Mouse (Mus musculus): ENCODE results near the gene Pde10a. TPM values are rescaled to one million over a fixed set of nuclear protein-coding genes. Genes with fewer than 3 reads are reported as not detected.

Pde10a gene
- polyA plus RNA-seq, 1 experiment from 2014 or later, result 0.88 TPM

DNA sequence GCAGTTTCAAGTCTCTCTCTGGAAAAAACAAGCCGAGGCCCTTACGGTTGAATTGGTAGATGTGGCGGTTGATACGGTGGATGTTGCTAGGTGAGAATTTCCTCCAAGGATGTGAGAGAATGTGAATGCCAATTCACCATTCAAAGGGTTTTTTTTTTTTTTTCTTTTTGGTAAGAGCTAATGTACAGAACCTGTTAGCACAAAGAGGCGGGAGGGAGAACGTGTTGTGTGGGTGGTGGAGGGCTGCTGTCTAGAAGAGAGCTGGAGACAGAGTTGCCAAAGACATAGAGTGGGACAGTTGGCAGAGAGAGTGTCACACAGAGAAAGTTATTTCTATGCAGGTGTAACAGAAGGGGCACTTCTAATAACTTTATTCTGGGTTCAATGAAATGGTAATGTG lies 260.7 kb downstream of the Pde10a start:
- WGBS, result 83% methylated on average over 6 of the region's 6 CpGs
- no peak for ATAC-seq (ENCODE audit: low read depth)
- no peaks in the 10 kb centered on the region for H3K9me3 ChIP-seq (ENCODE audit: control insufficient read depth, low read length)
- H3K4me3 ChIP-seq (ENCODE audit: low read length), result no peak overlapping the region
- H3K27me3 ChIP-seq (ENCODE audit: control insufficient read depth, insufficient read depth, low read depth, low read length), result no peaks in the 10 kb centered on the region
- H3K27ac ChIP-seq (ENCODE audit: low read length), result no peak overlapping the region
- no peak overlapping the region for H3K9ac ChIP-seq (ENCODE audit: low read length)
- no peaks in the 10 kb centered on the region for H3K36me3 ChIP-seq (ENCODE audit: control insufficient read depth, insufficient read depth, low read length)
- H3K4me1 ChIP-seq (replicated peaks; ENCODE audit: control insufficient read depth, insufficient read depth, low read length), result peaks cover 3% of the 10 kb centered on the region; the same call in 1 of the 2 replicates
- no peak overlapping the region for H3K4me2 ChIP-seq (ENCODE audit: low read depth, low read length)

DNA sequence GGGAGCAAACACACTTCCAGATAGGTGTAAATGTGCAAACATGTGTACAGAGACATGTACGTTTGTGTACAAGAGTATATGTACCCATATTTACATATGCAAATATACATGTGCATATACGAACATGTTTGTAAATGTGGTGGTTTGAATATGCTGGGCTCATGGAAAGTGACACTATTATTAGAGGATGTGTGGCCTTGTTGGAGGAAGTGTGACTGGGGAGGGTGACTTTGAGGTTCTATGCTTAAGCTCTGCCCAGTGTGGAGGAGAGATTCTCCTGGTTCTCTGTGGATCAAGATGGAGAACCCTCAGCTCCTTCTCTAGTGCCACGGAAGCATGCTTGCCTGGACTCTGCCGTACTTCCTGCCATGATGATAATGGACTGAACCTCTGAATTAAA lies 261.3 kb downstream of the Pde10a start:
- Histone ChIP-seq H3K4me1 (replicated peaks; ENCODE audit: control insufficient read depth, insufficient read depth, low read length) (peaks cover 3% of the 10 kb centered on the region; the same call in 1 of the 2 replicates), H3K36me3 (ENCODE audit: control insufficient read depth, insufficient read depth, low read length) (no peaks in the 10 kb centered on the region), H3K4me2 (ENCODE audit: low read depth, low read length) (no peak overlapping the region), H3K27me3 (ENCODE audit: control insufficient read depth, insufficient read depth, low read depth, low read length) (no peaks in the 10 kb centered on the region), H3K27ac (ENCODE audit: low read length) (no peak overlapping the region), H3K9ac (ENCODE audit: low read length) (no peak overlapping the region), H3K9me3 (ENCODE audit: control insufficient read depth, low read length) (no peaks in the 10 kb centered on the region), H3K4me3 (ENCODE audit: low read length) (no peak overlapping the region)
- ATAC-seq (ENCODE audit: low read depth), result no peak
- 81% methylated on average over 4 of the region's 4 CpGs for WGBS

DNA sequence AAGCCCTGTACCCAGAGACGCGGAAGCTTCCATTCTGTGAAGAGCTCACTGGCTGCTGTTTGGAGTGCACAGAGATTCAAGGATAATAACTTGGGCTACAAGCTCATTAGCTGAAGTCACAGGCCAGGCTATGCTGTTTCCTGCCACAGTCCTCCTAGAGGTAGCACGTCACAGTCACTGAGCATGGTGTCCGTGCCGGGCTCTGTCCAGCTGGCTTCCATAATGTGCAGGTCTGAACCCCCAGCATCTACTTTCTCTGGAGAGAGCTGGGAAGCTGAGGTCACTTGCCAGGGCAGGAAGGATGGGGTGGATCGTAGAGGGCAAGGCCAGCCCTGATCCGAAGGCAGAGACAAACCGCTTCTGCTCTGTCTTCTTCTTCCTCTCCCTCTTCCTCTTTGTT lies 262.6 kb downstream of the Pde10a start:
- H3K4me3 ChIP-seq (ENCODE audit: low read length), result no peak overlapping the region
- H3K36me3 ChIP-seq (ENCODE audit: control insufficient read depth, insufficient read depth, low read length), result no peaks in the 10 kb centered on the region
- no peak overlapping the region for H3K27ac ChIP-seq (ENCODE audit: low read length)
- no peaks in the 10 kb centered on the region for H3K9me3 ChIP-seq (ENCODE audit: control insufficient read depth, low read length)
- peaks cover 3% of the 10 kb centered on the region; the same call in 1 of the 2 replicates for H3K4me1 ChIP-seq (replicated peaks; ENCODE audit: control insufficient read depth, insufficient read depth, low read length)
- no peak overlapping the region for H3K9ac ChIP-seq (ENCODE audit: low read length)
- no peaks in the 10 kb centered on the region; the same call in 1 of the 2 replicates for H3K27me3 ChIP-seq (ENCODE audit: control insufficient read depth, insufficient read depth, low read depth, low read length)
- no peak overlapping the region for H3K4me2 ChIP-seq (ENCODE audit: low read depth, low read length)
- peak; percentile 47; the same call in 1 of the 2 replicates for ATAC-seq (ENCODE audit: low read depth)
- 43% methylated on average over 8 of the region's 8 CpGs for WGBS

DNA sequence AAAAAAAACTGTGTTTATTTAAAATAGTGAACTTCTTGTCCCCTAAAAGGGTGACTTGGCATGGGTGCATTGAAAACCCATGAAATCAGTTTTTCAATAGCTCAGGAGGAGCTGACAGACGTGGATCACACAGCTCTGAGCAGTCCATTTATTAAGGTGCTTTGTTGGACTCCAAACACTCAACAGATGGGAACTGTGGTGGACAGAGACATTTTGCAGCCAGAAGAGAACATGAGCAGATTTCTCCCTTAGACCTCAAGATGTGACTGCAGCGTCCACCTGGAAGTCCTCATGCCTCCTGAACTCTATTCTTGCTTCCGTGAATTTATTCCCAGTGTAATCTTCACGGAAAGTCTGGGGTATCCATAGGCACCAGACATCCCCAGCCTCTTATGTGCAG lies 266.4 kb downstream of the Pde10a start:
- Histone ChIP-seq H3K27ac (ENCODE audit: low read length) (no peak overlapping the region), H3K27me3 (ENCODE audit: control insufficient read depth, insufficient read depth, low read depth, low read length) (no peaks in the 10 kb centered on the region; the same call in 1 of the 2 replicates), H3K4me2 (ENCODE audit: low read depth, low read length) (no peak overlapping the region), H3K36me3 (ENCODE audit: control insufficient read depth, insufficient read depth, low read length) (no peaks in the 10 kb centered on the region), H3K9me3 (ENCODE audit: control insufficient read depth, low read length) (no peaks in the 10 kb centered on the region), H3K4me1 (replicated peaks; ENCODE audit: control insufficient read depth, insufficient read depth, low read length) (peaks cover 3% of the 10 kb centered on the region; the same call in 1 of the 2 replicates), H3K4me3 (ENCODE audit: low read length) (no peak overlapping the region), H3K9ac (ENCODE audit: low read length) (no peak overlapping the region)
- 58% methylated on average over 4 of the region's 4 CpGs for whole genome bisulfite sequencing
- no peak for ATAC-seq (ENCODE audit: low read depth)

DNA sequence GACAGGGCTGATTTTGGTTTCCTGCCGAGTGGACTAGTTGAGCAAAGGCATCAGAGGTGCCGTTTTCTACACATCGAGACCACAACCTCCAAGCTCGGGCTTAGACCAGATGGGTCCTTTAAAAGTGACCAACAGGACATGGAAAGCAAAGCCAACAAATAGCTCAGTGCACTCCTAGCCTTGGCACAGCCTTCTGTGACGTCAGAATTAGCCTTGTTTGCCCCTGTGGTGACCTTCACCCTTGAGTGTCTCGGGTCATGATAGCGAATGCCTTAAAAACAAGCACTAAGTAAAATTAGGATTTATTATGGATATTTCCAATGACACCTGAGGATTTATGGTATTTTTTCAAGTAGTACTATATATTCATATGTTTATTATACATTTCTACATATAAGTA lies 267.4 kb downstream of the Pde10a start:
- H3K9me3 ChIP-seq (ENCODE audit: control insufficient read depth, low read length), result no peaks in the 10 kb centered on the region
- peaks cover 2% of the 10 kb centered on the region for H3K27me3 ChIP-seq (ENCODE audit: control insufficient read depth, insufficient read depth, low read depth, low read length)
- H3K36me3 ChIP-seq (ENCODE audit: control insufficient read depth, insufficient read depth, low read length), result no peaks in the 10 kb centered on the region
- no peak overlapping the region for H3K9ac ChIP-seq (ENCODE audit: low read length)
- H3K27ac ChIP-seq (ENCODE audit: low read length), result no peak overlapping the region
- H3K4me1 ChIP-seq (replicated peaks; ENCODE audit: control insufficient read depth, insufficient read depth, low read length), result peaks cover 3% of the 10 kb centered on the region; the same call in 1 of the 2 replicates
- WGBS, result 66% methylated on average over 7 of the region's 7 CpGs
- no peak for ATAC-seq (ENCODE audit: low read depth)
- H3K4me2 ChIP-seq (ENCODE audit: low read depth, low read length), result no peak overlapping the region
- H3K4me3 ChIP-seq (ENCODE audit: low read length), result no peak overlapping the region

DNA sequence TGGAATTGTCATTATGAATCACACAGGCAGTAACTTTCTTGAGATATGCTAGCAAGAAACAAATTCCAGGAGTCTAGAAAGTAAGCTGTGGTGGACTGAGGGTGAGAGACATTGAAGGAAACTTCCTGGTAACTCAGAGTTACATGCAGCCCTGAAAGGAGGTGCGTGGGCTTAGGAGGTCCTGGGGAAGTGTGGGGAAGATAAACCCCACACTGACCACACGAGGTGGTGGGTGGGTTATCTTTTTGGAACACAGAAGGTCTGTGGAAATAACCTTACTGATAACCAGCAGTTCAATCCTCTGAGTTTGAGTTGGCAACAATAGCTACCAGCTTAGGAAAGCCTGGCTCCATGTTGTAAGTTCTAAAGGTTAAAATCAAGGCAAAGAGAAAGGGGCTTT lies 272.5 kb downstream of the Pde10a start:
- no peak overlapping the region for H3K4me3 ChIP-seq (ENCODE audit: low read length)
- no peak overlapping the region for H3K4me2 ChIP-seq (ENCODE audit: low read depth, low read length)
- peaks cover 40% of the 10 kb centered on the region for H3K27me3 ChIP-seq (ENCODE audit: control insufficient read depth, insufficient read depth, low read depth, low read length)
- no peaks in the 10 kb centered on the region for H3K36me3 ChIP-seq (ENCODE audit: control insufficient read depth, insufficient read depth, low read length)
- H3K4me1 ChIP-seq (replicated peaks; ENCODE audit: control insufficient read depth, insufficient read depth, low read length), result peaks cover 13% of the 10 kb centered on the region
- no peak for ATAC-seq (ENCODE audit: low read depth)
- H3K9ac ChIP-seq (ENCODE audit: low read length), result no peak overlapping the region
- H3K9me3 ChIP-seq (ENCODE audit: control insufficient read depth, low read length), result no peaks in the 10 kb centered on the region
- no peak overlapping the region for H3K27ac ChIP-seq (ENCODE audit: low read length)
- WGBS, result 18% methylated on average over 2 of the region's 2 CpGs

DNA sequence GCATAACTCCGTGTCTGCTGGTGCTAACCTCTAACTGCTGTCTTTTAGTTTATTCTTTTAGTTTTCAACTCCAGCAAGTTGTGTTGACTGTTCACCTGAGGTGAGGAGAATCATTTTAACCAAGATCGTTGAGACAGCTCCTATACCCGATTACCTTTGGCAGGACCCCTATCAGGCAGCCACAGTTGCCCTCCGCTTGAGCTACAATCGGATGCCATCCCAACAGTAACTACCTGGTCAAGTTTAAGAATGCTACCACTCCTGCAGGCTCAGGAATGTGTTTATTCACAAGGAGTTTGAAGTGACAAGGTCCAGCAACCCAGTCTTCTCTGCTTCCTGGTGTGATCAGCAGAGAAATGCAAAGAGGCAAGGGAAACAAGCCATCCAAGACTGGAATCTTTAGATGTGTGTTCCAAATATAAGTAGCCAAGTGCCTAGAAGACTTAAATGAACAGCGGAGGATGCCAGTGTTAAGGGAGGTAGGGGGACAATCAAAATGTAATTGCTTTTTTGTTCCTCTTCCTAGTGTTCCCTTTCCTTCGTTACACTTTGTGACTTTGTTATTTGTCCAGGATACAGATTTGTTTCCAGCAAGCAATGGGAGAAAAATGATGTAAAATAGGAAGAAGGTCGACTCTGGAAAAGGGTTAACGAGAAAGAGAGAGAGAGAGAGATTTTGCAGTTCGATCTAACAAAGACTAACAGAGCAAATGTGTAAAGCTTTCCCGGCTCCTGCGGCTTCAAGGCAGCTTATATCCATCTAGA lies 273.5 kb downstream of the Pde10a start:
- H3K9me3 ChIP-seq (ENCODE audit: control insufficient read depth, low read length), result no peaks in the 10 kb centered on the region
- no peak overlapping the region for H3K9ac ChIP-seq (ENCODE audit: low read length)
- H3K4me1 ChIP-seq (replicated peaks; ENCODE audit: control insufficient read depth, insufficient read depth, low read length), result peaks cover 19% of the 10 kb centered on the region
- no peak overlapping the region for H3K4me3 ChIP-seq (ENCODE audit: low read length)
- peaks cover 51% of the 10 kb centered on the region for H3K27me3 ChIP-seq (ENCODE audit: control insufficient read depth, insufficient read depth, low read depth, low read length)
- no peak overlapping the region for H3K27ac ChIP-seq (ENCODE audit: low read length)
- H3K4me2 ChIP-seq (ENCODE audit: low read depth, low read length), result no peak overlapping the region
- no peak for ATAC-seq (ENCODE audit: low read depth)
- no peaks in the 10 kb centered on the region for H3K36me3 ChIP-seq (ENCODE audit: control insufficient read depth, insufficient read depth, low read length)
- WGBS, result 5% methylated on average over 12 of the region's 12 CpGs

DNA sequence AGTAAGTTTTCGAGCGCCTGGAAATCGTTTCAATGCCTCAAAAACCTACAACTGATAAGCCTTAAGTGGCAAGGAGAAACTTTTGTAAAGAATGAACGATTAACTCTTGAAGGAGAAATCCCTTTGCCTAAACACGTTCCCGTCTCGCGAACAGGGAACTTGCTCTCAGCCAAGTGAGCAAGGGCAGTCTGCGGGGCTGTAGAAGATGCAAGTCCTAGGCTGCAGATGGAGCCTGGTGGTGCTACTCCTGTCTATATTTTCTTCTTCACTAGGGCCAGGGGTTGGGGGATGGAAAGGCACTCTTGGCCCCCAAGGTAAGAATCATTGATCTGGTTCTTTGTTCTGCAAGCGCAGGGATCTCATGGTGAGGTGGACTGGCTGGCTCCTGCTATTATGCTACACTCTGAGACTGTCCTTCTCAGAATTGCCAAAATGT lies 274.1 kb downstream of the Pde10a start:
- ATAC-seq (ENCODE audit: low read depth), result no peak
- WGBS, result 2% methylated on average over 10 of the region's 10 CpGs

DNA sequence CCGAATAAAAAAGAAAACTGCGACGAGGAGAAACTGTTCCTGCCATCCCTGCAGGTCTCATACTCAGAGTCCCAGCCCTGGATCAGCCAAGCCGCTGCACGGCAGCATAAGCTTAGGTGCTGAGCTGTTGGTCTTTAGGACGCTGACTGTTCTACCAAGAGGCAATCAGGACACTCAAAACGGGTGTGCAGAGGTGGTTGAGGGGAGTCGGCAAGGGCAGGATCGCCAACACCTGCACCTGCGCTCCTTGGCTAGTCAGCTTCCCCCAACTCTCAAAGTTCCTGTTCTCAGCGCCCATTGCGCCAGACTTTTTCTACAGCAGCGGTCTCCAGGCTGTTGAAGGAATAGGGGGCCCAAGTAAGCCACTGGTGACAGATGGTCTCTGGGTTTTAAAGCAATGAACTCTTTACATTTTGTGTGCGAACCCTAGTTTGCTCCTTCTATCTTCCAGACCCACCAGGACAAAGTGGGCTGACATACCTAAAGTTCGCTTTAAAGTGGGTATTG lies 274.8 kb downstream of the Pde10a start:
- Histone ChIP-seq H3K4me1 (replicated peaks; ENCODE audit: control insufficient read depth, insufficient read depth, low read length) (peaks cover 19% of the 10 kb centered on the region), H3K27ac (ENCODE audit: low read length) (no peak overlapping the region), H3K9ac (ENCODE audit: low read length) (no peak overlapping the region), H3K27me3 (ENCODE audit: control insufficient read depth, insufficient read depth, low read depth, low read length) (peaks cover 59% of the 10 kb centered on the region), H3K36me3 (ENCODE audit: control insufficient read depth, insufficient read depth, low read length) (no peaks in the 10 kb centered on the region), H3K9me3 (ENCODE audit: control insufficient read depth, low read length) (no peaks in the 10 kb centered on the region), H3K4me2 (ENCODE audit: low read depth, low read length) (peak overlapping the region; percentile 90), H3K4me3 (ENCODE audit: low read length) (peak overlapping the region; percentile 71)
- WGBS, result 2% methylated on average over 15 of the region's 15 CpGs
- ATAC-seq (ENCODE audit: low read depth), result no peak

More for the DNA sequence above, 274.1 kb downstream of the Pde10a start:
- Histone ChIP-seq H3K27me3 (ENCODE audit: control insufficient read depth, insufficient read depth, low read depth, low read length) (peaks cover 54% of the 10 kb centered on the region), H3K9me3 (ENCODE audit: control insufficient read depth, low read length) (no peaks in the 10 kb centered on the region), H3K9ac (ENCODE audit: low read length) (no peak overlapping the region), H3K4me2 (ENCODE audit: low read depth, low read length) (no peak overlapping the region), H3K4me3 (ENCODE audit: low read length) (no peak overlapping the region), H3K36me3 (ENCODE audit: control insufficient read depth, insufficient read depth, low read length) (no peaks in the 10 kb centered on the region), H3K27ac (ENCODE audit: low read length) (no peak overlapping the region), H3K4me1 (replicated peaks; ENCODE audit: control insufficient read depth, insufficient read depth, low read length) (peaks cover 19% of the 10 kb centered on the region)

All from lung, embryonic 16.5 days (tissue).